Mouse (Mus musculus) macrophage (primary cell): ENCODE results near the gene Chst13. TPM values are rescaled to one million over a fixed set of nuclear protein-coding genes. Genes with fewer than 3 reads are reported as not detected.

ENCODE experiments used
- H3K27ac ChIP-seq: fragments of 350-480 bp; formaldehyde crosslinking; 2 replicates; pipeline ENCODE4 v1.9.0; 2021
- H3K36me3 ChIP-seq: fragments of 350-480 bp; formaldehyde crosslinking; 2 replicates; pipeline ENCODE4 v1.9.0; 2021; ENCODE audit errors: inconsistent target
- H3K4me3 ChIP-seq: fragments of 350-480 bp; formaldehyde crosslinking; 2 replicates; pipeline ENCODE4 v1.9.0; 2021; ENCODE audit errors: inconsistent target
- H3K79me2 ChIP-seq: fragments of 350-480 bp; formaldehyde crosslinking; 2 replicates; pipeline ENCODE4 v1.9.0; 2021; ENCODE audit errors: inconsistent target
- WGBS: methylation state at CpG from one replicate; pipeline ENCODE4 v1.1.7; 2026; ENCODE audit warnings: inconsistent platforms; ENCODE audit not compliant: missing documents; 5-methylcytosine and 5-hydroxymethylcytosine counted together
- polyA plus RNA-seq: library from polyadenylated mRNA; stranded (reverse); fragments of 250-400 nt; gene quantifications from 3 replicates; pipeline ENCODE4 v1.2.4, GENCODE M21; 2018; ENCODE audit warnings: inconsistent platforms
- total RNA-seq, 78 experiments: library from RNA; depleted of rRNA; stranded (reverse); fragments of 250-400 nt; gene quantifications; 1 replicate in 9 of 78; 2 replicates in 24 of 78; 3 replicates in 43 of 78; 4 replicates in 2 of 78; pipeline ENCODE4 v1.2.4; 2018; ENCODE audit warnings: inconsistent platforms in 56 of 78

Gene Chst13
- total RNA-seq (2018; cell fraction: chromatin; rRNA removed) = not detected
- total RNA-seq (2018; cell fraction: cytosol; rRNA removed) = not detected
- total RNA-seq (2018; cell fraction: nucleus; rRNA removed) = not detected
- polyA plus RNA-seq = not detected in 3 replicates

GRCm38 (mm10) chr6:90324991-90325390 lies at the start of gene Chst13:
Gene Chst13, minus strand, starts transcription at chr6:90325185.
- Histone ChIP-seq H3K4me3 (no peak within 1 kb of the TSS), H3K27ac (no peak within 1 kb of the TSS)
- WGBS = 14% methylated on average over 22 of the region's 22 CpGs

GRCm38 (mm10) chr6:90374647-90375046 lies 49.7 kb upstream of the Chst13 start:
- no peak overlapping the region for H3K27ac ChIP-seq
- peaks cover 38% of the 10 kb centered on the region for H3K79me2 ChIP-seq
- 92% methylated on average over 4 of the region's 4 CpGs for WGBS
- no peak overlapping the region for H3K4me3 ChIP-seq
- peaks cover 59% of the 10 kb centered on the region for H3K36me3 ChIP-seq

More at GRCm38 (mm10) chr6:90324991-90325390, at the start of gene Chst13:
- Histone ChIP-seq H3K36me3 (no peaks in the 10 kb centered on the region), H3K79me2 (no peaks in the 10 kb centered on the region)

GRCm38 (mm10) chr6:90369725-90370553 lies 45.0 kb upstream of the Chst13 start:
- Histone ChIP-seq H3K79me2 (peaks cover 38% of the 10 kb centered on the region), H3K36me3 (peaks cover 26% of the 10 kb centered on the region), H3K4me3 (peak overlapping the region; percentile 43), H3K27ac (no peak overlapping the region)
- WGBS = under 1% methylated on average over 97 of the region's 98 CpGs

- Histone ChIP-seq H3K27ac (peak within 1 kb of the TSS; percentile 22; the same call in 1 of the 2 replicates), H3K4me3 (peak within 1 kb of the TSS; percentile 43), H3K36me3 (peaks cover 19% of the 10 kb centered on the region), H3K79me2 (peaks cover 38% of the 10 kb centered on the region)
- 7% methylated on average over 41 of the region's 41 CpGs for WGBS
These were observed 44.2 kb upstream of the Chst13 start, which contains the start of gene Zxdc for GRCm38 (mm10) chr6:90368976-90369724. Gene Zxdc, plus strand, starts transcription at chr6:90369492.

GRCm38 (mm10) chr6:90363301-90363700 lies 38.3 kb upstream of the Chst13 start:
- Histone ChIP-seq H3K79me2 (no peaks in the 10 kb centered on the region), H3K27ac (no peak overlapping the region), H3K36me3 (no peaks in the 10 kb centered on the region), H3K4me3 (no peak overlapping the region)
- 93% methylated on average over 5 of the region's 5 CpGs for WGBS

- Histone ChIP-seq H3K27ac (no peak overlapping the region), H3K4me3 (no peak overlapping the region), H3K36me3 (no peaks in the 10 kb centered on the region), H3K79me2 (no peaks in the 10 kb centered on the region)
- WGBS = 90% methylated on average over 6 of the region's 6 CpGs
These were observed 36.1 kb upstream of the Chst13 start for GRCm38 (mm10) chr6:90360922-90361614.

- Histone ChIP-seq H3K4me3 (no peak overlapping the region), H3K27ac (no peak overlapping the region), H3K36me3 (no peaks in the 10 kb centered on the region), H3K79me2 (no peaks in the 10 kb centered on the region)
- 71% methylated on average over 7 of the region's 7 CpGs for WGBS
These were observed 35.2 kb upstream of the Chst13 start for GRCm38 (mm10) chr6:90360024-90360781.

GRCm38 (mm10) chr6:90359445-90359844 lies 34.5 kb upstream of the Chst13 start:
- WGBS = 100% methylated on average over 2 of the region's 2 CpGs
- Histone ChIP-seq H3K4me3 (no peak overlapping the region), H3K79me2 (no peaks in the 10 kb centered on the region), H3K27ac (no peak overlapping the region), H3K36me3 (no peaks in the 10 kb centered on the region)

- H3K27ac ChIP-seq = no peak overlapping the region
- WGBS = 67% methylated on average over 5 of the region's 5 CpGs
These were observed 33.2 kb upstream of the Chst13 start for GRCm38 (mm10) chr6:90358142-90358541.

GRCm38 (mm10) chr6:90350011-90350410 lies 25.0 kb upstream of the Chst13 start:
- H3K4me3 ChIP-seq = no peak overlapping the region
- no peaks in the 10 kb centered on the region for H3K36me3 ChIP-seq
- H3K27ac ChIP-seq = no peak overlapping the region
- H3K79me2 ChIP-seq = no peaks in the 10 kb centered on the region
- 90% methylated on average over 2 of the region's 2 CpGs for WGBS

More at GRCm38 (mm10) chr6:90358142-90358541, 33.2 kb upstream of the Chst13 start:
- Histone ChIP-seq H3K79me2 (no peaks in the 10 kb centered on the region), H3K4me3 (no peak overlapping the region), H3K36me3 (no peaks in the 10 kb centered on the region)

GRCm38 (mm10) chr6:90348500-90348899 lies 23.5 kb upstream of the Chst13 start:
- Histone ChIP-seq H3K79me2 (no peaks in the 10 kb centered on the region), H3K4me3 (no peak overlapping the region), H3K27ac (no peak overlapping the region), H3K36me3 (no peaks in the 10 kb centered on the region)
- 76% methylated on average over 4 of the region's 4 CpGs for WGBS

GRCm38 (mm10) chr6:90347183-90347582 lies 22.2 kb upstream of the Chst13 start:
- no peak overlapping the region for H3K4me3 ChIP-seq
- no peak overlapping the region for H3K27ac ChIP-seq
- 53% methylated on average over 4 of the region's 4 CpGs for WGBS
- no peaks in the 10 kb centered on the region for H3K79me2 ChIP-seq
- H3K36me3 ChIP-seq = no peaks in the 10 kb centered on the region

- no peaks in the 10 kb centered on the region for H3K36me3 ChIP-seq
- no peaks in the 10 kb centered on the region for H3K79me2 ChIP-seq
- no peak overlapping the region for H3K27ac ChIP-seq
- 83% methylated on average over 2 of the region's 2 CpGs for WGBS
- no peak overlapping the region for H3K4me3 ChIP-seq
These were observed 17.4 kb upstream of the Chst13 start for GRCm38 (mm10) chr6:90342343-90342742.

- Histone ChIP-seq H3K36me3 (no peaks in the 10 kb centered on the region), H3K27ac (no peak overlapping the region), H3K4me3 (no peak overlapping the region), H3K79me2 (no peaks in the 10 kb centered on the region)
- whole genome bisulfite sequencing = 20% methylated on average over 3 of the region's 3 CpGs
These were observed 9.3 kb upstream of the Chst13 start for GRCm38 (mm10) chr6:90334244-90334643.
